Comparison of ENCODE assay signal across 7 mouse cellular contexts in the genomic region with DNA sequence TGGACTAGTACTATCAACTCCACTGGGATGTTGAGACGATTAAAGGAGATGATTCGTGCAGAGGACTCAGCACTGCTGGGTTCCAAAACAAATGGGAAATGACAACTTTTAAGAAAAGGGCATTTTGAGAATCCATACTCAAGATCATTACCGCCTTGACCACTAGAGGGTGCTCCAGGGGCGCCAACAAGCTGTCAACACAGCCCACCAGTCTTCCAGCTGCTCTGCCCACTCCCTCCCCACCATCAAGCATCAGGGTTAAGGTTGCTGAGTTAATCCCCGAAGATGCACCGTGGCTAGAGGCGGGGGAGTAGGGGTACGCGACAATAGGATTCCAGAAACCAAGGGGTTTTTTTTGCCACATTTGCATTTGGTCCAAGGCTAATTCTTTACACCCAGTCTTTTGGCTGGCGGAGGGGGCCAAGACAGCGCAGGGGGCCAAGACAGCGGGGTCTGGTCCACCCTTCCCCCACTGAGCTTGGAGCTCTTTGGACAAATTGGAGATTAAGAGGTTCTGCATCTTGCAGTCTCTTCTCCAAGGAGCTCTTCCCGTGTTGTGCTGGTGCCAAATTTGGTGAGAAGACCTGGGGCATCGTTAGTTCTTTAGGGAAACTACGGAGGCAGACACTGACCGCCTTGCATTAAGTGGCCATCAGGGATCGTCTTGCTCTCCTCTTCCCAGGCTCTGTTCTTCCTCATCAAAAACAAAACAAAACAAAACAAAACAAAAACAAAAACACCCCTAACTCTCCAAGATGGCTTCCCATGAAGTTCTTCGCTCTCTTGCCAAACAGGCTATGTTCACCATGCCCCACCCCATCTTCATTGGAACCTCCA. TPM values are rescaled to one million over a fixed set of nuclear protein-coding genes. Genes with fewer than 3 reads are reported as not detected.
DNase-seq lines count a peak whose midpoint lies in the region; ATAC-seq and TF ChIP-seq lines count a peak whose summit lies in the region.

No protein-coding gene starts in this region.

- H3K4me3 ChIP-seq in gastrocnemius, adult 2 months: peak overlapping the region; percentile 94
- peak overlapping the region; percentile 83 for H3K4me3 ChIP-seq in hindbrain, postnatal 0 days (ENCODE audit: low read length)
- peak overlapping the region; percentile 88 for H3K4me3 ChIP-seq in midbrain, embryonic 11.5 days (ENCODE audit: low read depth, low read length)

- no peak for ATAC-seq in hindbrain, postnatal 0 days
- ATAC-seq in midbrain, embryonic 11.5 days (ENCODE audit: low FRiP score): peak; percentile 76

- H3K36me3 ChIP-seq in hindbrain, postnatal 0 days (ENCODE audit: insufficient read depth, low read length): no peaks in the 10 kb centered on the region; the same call in 1 of the 2 replicates
- peaks cover 6% of the 10 kb centered on the region for H3K36me3 ChIP-seq in midbrain, embryonic 11.5 days (ENCODE audit: control insufficient read depth, insufficient read depth, low read length)

- intact Hi-C loops in gastrocnemius, adult 2 months (cut with DNase I): loop anchor here (5.0 kb wide), 2 partner anchors 95 to 250 kb away; no protein-coding TSS in a partner anchor
- intact Hi-C loops in left cerebral cortex, postnatal 36 days (cut with DNase I): loop anchor here (1.0 to 5.0 kb wide), 5 partner anchors 51 to 250 kb away; partner anchors contain the start of gene Pdgfb

- peak overlapping the region; percentile 80 for H3K9ac ChIP-seq in hindbrain, postnatal 0 days (replicated peaks; ENCODE audit: low read length)
- H3K9ac ChIP-seq in midbrain, embryonic 11.5 days (ENCODE audit: low read length): peak overlapping the region; percentile 95

- 12% methylated on average over 18 of the region's 18 CpGs for WGBS in hindbrain, postnatal 0 days
- WGBS in midbrain, embryonic 11.5 days: 19% methylated on average over 18 of the region's 18 CpGs

- TF ChIP-seq CTCF in gastrocnemius, adult 2 months (IDR thresholded peaks at IDR 0.05): peak; percentile 95
- TF ChIP-seq CTCF in hindbrain, postnatal 0 days (IDR thresholded peaks at IDR 0.05; ENCODE audit: low read depth): peak; percentile 93

- no peaks in the 10 kb centered on the region for H3K9me3 ChIP-seq in hindbrain, postnatal 0 days (ENCODE audit: low read length)
- H3K9me3 ChIP-seq in midbrain, embryonic 11.5 days (ENCODE audit: control insufficient read depth, low read length): no peaks in the 10 kb centered on the region

- H3K27me3 ChIP-seq in hindbrain, postnatal 0 days (ENCODE audit: insufficient read depth, low read length): no peaks in the 10 kb centered on the region
- no peaks in the 10 kb centered on the region for H3K27me3 ChIP-seq in midbrain, embryonic 11.5 days (ENCODE audit: control insufficient read depth, insufficient read depth, low read length)

- peak overlapping the region; percentile 92 for H3K27ac ChIP-seq in gastrocnemius, adult 2 months
- peak overlapping the region; percentile 95; the same call in 1 of the 2 replicates for H3K27ac ChIP-seq in hindbrain, postnatal 0 days
- peak overlapping the region; percentile 82 for H3K27ac ChIP-seq in midbrain, embryonic 11.5 days (ENCODE audit: low read depth, low read length)

- H3K4me2 ChIP-seq in hindbrain, postnatal 0 days (ENCODE audit: low read depth, low read length): peak overlapping the region; percentile 100
- peak overlapping the region; percentile 98 for H3K4me2 ChIP-seq in midbrain, embryonic 11.5 days

- DNase-seq in adipocyte (ENCODE audit: low spot score): peak; percentile 74
- DNase-seq in cerebellum, postnatal 25 days: peak; percentile 81 to 89
- peak; percentile 75 for DNase-seq in gastrocnemius, adult 2 months
- peak; percentile 90 for DNase-seq in hindbrain, postnatal 0 days (ENCODE audit: low spot score)
- DNase-seq in left cerebral cortex, postnatal 36 days (ENCODE audit: low spot score in 2 of 2): peak; percentile 70 to 77
- DNase-seq in midbrain, embryonic 11.5 days (ENCODE audit: low spot score, missing footprints): peak; percentile 97
- DNase-seq in spleen, adult 12 weeks (ENCODE audit: low spot score): peak; percentile 64

- peaks cover 21% of the 10 kb centered on the region for H3K4me1 ChIP-seq in hindbrain, postnatal 0 days (ENCODE audit: insufficient read depth, low read length)
- peaks cover 42% of the 10 kb centered on the region for H3K4me1 ChIP-seq in midbrain, embryonic 11.5 days (ENCODE audit: control insufficient read depth, insufficient read depth, low read length)

RNA-seq across cellular contexts. Expression of gene Npcd, which starts 1.8 kb away (rescaled TPM):
- total RNA-seq in gastrocnemius, adult 2 months (2021): under 1 TPM; 0.22 to 0.38 TPM
- 5.4 and 12.6 TPM in 2 replicates for total RNA-seq in hindbrain, postnatal 0 days (2014; rRNA removed)
- polyA plus RNA-seq in hindbrain, postnatal 0 days (2015; fragmentation: Nextera tagmentation; extraction: Ambion mirVana): 2.4 and 2.7 TPM in 2 replicates
- total RNA-seq in left cerebral cortex, postnatal 36 days (2021): 10 to 100 TPM; 17.3 to 19.1 TPM
- polyA plus RNA-seq in midbrain, embryonic 11.5 days (2014; fragmentation: Nextera tagmentation; extraction: Ambion mirVana): 0.86 TPM in 1 of 2 replicates, not detected in the other

RNA-seq across cellular contexts. Expression of gene Cbx6, which starts 2.2 kb away (rescaled TPM):
- total RNA-seq in gastrocnemius, adult 2 months (2021): 10 to 100 TPM in 1 of 2 experiments, 1 to 10 TPM in 1; 8.4 to 12.6 TPM
- 92.4 and 107 TPM in 2 replicates for total RNA-seq in hindbrain, postnatal 0 days (2014; rRNA removed)
- polyA plus RNA-seq in hindbrain, postnatal 0 days (2015; fragmentation: Nextera tagmentation; extraction: Ambion mirVana): 51.6 and 56.6 TPM in 2 replicates
- 100 to 1,000 TPM; 412 to 417 TPM for total RNA-seq in left cerebral cortex, postnatal 36 days (2021)
- 17.1 and 18.8 TPM in 2 replicates for polyA plus RNA-seq in midbrain, embryonic 11.5 days (2014; fragmentation: Nextera tagmentation; extraction: Ambion mirVana)

RNA-seq across cellular contexts. Expression of gene Nptxr, which starts 27.7 kb away (rescaled TPM):
- total RNA-seq in gastrocnemius, adult 2 months (2021): 1 to 10 TPM in 1 of 2 experiments, under 1 TPM in 1; 0.46 to 1.0 TPM
- total RNA-seq in hindbrain, postnatal 0 days (2014; rRNA removed): 226 and 245 TPM in 2 replicates
- polyA plus RNA-seq in hindbrain, postnatal 0 days (2015; fragmentation: Nextera tagmentation; extraction: Ambion mirVana): 59.9 and 68.5 TPM in 2 replicates
- 100 to 1,000 TPM; 800 to 830 TPM for total RNA-seq in left cerebral cortex, postnatal 36 days (2021)
- polyA plus RNA-seq in midbrain, embryonic 11.5 days (2014; fragmentation: Nextera tagmentation; extraction: Ambion mirVana): 1.3 and 2.1 TPM in 2 replicates

RNA-seq across cellular contexts. Expression of gene Dnal4, which starts 54.6 kb away (rescaled TPM):
- total RNA-seq in gastrocnemius, adult 2 months (2021): 1 to 10 TPM; 4.2 to 6.2 TPM
- 42.7 and 50.3 TPM in 2 replicates for total RNA-seq in hindbrain, postnatal 0 days (2014; rRNA removed)
- 54.0 and 56.7 TPM in 2 replicates for polyA plus RNA-seq in hindbrain, postnatal 0 days (2015; fragmentation: Nextera tagmentation; extraction: Ambion mirVana)
- 10 to 100 TPM; 50.7 to 51.3 TPM for total RNA-seq in left cerebral cortex, postnatal 36 days (2021)
- 62.9 and 72.1 TPM in 2 replicates for polyA plus RNA-seq in midbrain, embryonic 11.5 days (2014; fragmentation: Nextera tagmentation; extraction: Ambion mirVana)

RNA-seq across cellular contexts. Expression of gene Apobec3, which starts 59.2 kb away (rescaled TPM):
- 1 to 10 TPM; 2.4 to 2.6 TPM for total RNA-seq in gastrocnemius, adult 2 months (2021)
- 3.5 and 5.3 TPM in 2 replicates for total RNA-seq in hindbrain, postnatal 0 days (2014; rRNA removed)
- polyA plus RNA-seq in hindbrain, postnatal 0 days (2015; fragmentation: Nextera tagmentation; extraction: Ambion mirVana): 3.9 and 4.5 TPM in 2 replicates
- total RNA-seq in left cerebral cortex, postnatal 36 days (2021): 1 to 10 TPM; 4.9 to 5.1 TPM
- 5.5 and 6.0 TPM in 2 replicates for polyA plus RNA-seq in midbrain, embryonic 11.5 days (2014; fragmentation: Nextera tagmentation; extraction: Ambion mirVana)

Comparison
In these comparisons a context has a peak if more than half of its experiments do, and no peak if none do; other contexts are left out.
1. RNA of gene Nptxr, which starts 27.7 kb away (total RNA-seq): 800 to 830 TPM in left cerebral cortex, postnatal 36 days and 226 to 245 TPM in hindbrain, postnatal 0 days; 0.46 to 1.0 TPM in gastrocnemius, adult 2 months; every median in the first group is over 100 times any median in the second.
2. Peak in every context shown above with its lines, with median percentiles within 50 percentile points of each other: DNase-seq, H3K27ac ChIP-seq and H3K4me3 ChIP-seq.